Mouse (Mus musculus) lung, postnatal 25 days (tissue): ENCODE measurements around the gene Zmynd10.
A peak's percentile ranks its signal among the peaks of the same experiment; 100 is the strongest.

Experiments
- DNase-seq: peaks from one replicate; pipeline ENCODE4 v3.0.0; 2022; ENCODE audit warnings: low spot score

Zmynd10 gene

DNA sequence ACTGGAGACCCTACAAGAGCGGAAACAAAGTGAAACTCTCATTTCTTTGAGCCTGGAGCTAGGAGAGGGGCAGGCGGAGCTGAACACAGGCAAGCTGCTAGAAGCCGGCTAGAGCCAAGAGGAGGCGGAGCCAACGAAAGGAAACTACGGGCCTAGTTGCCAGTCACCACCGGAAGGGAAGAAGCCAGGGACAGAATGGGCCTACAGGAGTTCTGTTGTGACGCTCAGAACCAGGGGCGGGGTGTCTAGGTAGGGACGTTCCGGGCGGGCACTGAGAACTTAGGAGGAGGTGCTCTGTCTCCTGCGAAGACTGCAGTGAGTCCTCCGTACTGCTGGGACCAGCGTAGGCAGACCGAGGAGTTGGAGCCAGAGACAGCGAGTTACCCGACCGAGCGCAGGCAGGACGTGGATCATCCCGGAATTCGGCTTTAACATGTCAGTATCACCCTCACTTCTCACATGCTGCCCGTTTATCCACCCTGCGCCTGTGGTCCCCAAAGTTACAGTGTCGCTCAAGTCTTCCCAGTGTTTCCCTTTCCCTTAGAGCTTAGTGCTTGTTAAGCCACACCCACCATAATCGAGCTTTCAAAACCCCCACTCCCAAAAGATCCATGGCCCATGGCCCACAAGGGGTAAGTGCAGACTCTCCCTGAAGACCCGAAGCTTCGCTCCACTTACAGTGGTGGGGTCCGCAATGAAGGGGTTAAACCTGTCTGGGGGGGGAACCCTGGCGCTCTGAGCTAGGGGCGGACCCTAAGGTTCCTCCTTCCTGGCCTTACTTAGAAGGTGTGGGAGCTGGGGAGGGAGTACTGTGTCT lies 33.6 kb downstream of the Zmynd10 start, which contains the start of gene Hyal3:
Gene Hyal3, plus strand, starts transcription at position 318 of the 817 bp plus-strand sequence.
- DNase-seq = peak; percentile 96

DNA sequence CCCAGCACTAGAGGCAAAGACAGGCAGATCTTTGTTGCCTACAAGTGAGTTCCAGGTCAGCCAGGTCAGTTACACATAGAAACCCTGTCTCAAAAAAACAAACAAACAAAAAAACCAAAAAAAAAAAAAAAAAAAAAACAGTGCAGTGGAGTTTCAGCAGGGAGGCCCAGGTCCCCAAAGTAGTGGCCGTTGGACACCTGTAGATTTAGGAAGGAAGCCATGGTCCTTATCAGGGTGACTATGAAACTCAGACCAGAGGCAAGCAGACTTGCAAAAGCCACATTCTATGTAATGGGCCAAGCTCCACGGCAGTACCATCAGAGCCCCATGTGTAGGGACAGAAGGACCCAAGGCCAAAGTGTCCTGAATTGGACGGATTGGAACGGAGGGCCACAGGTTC lies 34.5 kb downstream of the Zmynd10 start:
- DNase-seq = no peak

DNA sequence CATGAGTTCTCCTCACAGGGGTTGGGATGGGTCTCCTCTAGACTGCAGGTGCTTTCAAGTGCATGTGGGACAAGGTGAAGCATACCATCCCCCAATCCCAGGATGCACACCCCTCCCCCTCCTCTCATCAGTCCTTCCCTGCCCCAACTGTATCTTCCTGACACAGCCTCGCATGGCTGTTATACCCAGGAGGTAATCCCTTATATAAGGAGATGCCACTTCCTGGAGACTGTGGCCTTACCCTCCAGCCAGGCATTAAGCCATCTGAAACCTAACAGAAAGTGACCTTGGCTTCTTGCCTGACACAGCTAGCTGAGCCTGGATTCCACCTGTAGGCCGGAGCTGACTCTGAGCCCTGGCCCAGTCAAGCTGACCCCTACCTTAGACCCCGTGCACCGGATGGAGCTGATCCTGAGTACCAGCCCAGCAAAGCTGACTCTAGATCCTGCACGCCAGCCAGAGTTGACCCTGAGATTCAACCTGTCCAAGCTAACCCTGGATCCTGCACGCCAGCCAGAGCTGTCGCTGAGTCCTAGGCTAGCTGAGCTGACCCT lies 35.5 kb downstream of the Zmynd10 start:
- no peak for DNase-seq

DNA sequence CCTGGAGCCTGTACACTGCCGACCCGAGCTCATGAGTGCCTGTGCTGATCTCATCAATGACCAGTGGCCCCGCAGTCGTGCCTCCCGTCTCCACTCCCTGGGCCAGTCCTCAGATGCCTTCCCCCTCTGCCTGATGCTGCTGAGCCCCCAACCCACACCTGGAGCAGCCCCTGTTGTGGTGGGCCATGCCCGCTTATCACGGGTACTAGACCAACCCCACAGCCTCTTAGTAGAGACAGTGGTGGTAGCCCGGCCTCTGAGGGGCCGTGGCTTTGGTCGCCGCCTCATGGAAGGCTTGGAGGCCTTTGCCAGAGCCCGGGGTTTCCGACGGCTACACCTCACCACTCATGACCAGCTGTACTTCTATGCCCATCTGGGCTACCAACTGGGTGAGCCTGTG lies 36.1 kb downstream of the Zmynd10 start:
- no peak for DNase-seq

DNA sequence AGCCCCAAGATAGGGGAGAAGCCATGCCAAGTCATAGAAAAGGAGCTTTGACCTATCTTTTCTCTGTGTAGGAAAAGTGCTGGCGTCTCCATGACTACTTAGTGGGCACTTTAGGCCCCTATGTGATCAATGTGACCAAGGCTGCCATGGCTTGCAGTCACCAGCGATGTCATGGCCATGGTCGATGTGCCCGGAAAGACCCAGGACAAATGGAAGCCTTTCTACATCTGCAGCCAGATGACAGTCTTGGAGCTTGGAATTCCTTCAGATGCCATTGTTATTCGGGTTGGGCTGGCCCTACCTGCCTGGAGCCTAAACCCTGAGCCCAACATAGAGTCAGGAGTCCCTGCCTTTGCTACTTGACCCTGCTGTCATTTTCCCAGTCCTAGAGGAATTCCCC lies 39.4 kb downstream of the Zmynd10 start:
- DNase-seq = no peak

DNA sequence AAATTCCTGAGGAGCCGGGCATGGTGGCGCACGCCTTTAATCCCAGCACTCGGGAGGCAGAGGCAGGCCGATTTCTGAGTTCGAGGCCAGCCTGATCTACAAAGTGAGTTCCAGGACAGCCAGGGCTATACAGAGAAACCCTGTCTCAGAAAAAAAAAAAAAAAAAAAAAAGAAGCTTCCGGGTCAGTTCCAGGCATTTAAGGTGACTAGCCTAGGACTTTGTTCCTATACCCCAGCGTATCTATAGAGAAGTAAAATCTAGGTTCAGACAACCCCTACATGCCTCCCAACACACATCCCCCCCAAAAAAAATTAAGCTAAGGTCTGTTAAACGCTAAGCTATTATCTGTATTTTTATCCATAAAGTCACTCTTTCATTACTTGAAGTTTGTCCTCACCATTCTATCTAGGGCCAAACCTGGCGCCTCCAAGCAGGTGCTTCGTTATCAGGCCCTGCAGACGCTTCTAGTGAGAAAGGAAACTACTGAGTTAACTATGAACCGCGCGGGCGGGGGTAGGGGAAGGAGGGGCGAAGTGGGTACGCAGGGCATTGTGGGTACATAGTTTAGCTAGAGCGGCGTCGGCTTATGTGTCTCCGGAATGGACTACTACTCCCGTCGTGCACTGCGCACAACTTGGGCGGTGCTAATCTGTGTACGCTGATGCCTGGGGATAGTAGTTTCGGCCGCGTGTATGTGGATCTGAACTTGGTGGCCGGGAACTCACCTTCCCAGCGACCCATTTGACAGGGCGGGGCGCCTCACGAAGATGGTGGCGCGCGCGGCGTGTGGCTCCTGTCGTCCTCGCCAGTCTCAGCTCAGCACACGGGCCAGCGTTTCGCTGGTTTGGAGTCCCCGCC lies 40.1 kb downstream of the Zmynd10 start, which contains the start of gene Ifrd2:
Gene Ifrd2, plus strand, starts transcription at position 669 of the 859 bp plus-strand sequence.
- peak; percentile 99 for DNase-seq

DNA sequence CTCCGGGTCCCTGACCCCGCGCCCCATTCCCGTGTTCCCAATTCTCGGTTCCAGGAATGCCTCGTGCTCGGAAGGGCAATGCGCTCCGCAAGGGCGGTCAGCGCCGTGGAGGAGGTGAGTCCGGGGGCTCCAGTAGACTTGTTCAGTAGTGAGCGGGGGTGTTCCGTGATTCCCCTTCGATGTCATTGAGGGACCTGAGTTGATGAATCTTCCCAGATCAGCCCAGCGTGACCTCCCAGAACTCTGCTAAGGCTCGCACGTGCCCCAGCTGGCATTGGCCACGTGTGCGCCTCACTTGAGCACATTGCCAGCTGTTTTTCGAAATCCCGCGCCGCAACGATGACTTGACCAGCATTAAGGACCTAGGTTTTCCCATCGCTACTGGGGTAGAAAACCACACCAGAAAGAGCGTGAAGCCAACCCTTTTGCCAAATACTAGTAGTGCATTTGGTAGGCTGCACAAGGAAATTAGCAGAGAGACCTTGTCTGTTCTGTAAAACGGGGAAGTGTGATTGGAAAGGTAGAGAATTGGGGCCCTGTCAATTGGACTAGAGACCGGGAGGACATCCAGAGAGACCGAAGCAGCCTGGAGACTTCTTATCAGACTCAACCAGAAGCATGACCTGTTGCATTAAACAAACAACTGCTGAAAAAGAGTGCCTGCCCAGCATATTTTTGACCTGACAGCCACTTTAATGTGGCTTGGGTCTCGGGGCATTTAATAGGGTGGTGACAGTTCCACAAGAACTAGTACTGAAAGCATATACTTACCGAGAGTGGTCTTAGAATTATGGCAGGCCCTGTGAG lies 40.9 kb downstream of the Zmynd10 start:
- no peak for DNase-seq

DNA sequence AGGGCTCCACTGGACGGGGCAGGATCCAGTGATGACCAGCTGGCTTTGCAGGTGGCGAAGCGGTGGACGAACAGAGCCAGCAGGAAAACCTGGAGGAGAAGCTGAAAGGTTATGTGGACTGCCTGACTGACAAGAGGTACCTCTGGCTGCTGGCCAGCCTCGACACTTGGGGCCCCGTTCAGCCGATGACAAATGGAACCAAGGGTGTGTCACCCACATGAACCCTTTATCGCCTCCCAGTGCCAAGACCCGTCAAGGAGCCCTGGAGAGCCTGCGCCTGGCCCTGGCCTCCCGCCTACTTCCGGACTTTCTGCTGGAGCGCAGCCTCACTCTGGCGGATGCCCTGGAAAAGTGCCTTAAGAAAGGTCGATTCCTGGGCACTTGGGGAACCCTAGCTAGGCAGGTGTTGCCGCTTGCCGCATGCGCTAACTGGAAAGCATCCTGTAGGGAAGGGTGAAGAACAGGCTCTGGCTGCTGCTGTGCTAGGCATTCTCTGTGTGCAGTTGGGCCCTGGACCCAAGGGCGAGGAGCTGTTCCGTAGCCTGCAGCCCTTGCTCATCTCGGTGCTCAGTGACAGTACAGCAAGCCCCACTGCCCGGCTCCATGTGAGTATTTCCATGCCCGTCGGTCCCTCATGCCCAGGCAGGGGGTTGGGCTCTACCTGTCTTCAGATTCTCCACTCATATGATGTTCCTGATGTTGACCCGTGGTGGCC lies 43.1 kb downstream of the Zmynd10 start:
- DNase-seq = peak; percentile 89

DNA sequence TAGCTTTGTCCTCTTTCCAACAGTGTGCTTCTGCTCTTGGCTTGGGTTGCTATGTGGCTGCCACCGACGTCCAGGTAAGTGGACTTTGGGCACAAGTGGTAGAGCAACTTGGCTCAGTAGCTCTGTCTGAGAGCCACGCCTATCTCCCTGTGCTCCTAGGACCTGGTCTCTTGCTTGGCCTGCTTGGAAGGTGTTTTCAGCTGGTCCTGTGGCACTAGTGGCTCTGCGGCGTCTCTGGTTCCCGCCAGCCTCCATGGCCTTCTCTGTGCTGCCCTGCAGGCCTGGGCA lies 43.6 kb downstream of the Zmynd10 start:
- DNase-seq = no peak

DNA sequence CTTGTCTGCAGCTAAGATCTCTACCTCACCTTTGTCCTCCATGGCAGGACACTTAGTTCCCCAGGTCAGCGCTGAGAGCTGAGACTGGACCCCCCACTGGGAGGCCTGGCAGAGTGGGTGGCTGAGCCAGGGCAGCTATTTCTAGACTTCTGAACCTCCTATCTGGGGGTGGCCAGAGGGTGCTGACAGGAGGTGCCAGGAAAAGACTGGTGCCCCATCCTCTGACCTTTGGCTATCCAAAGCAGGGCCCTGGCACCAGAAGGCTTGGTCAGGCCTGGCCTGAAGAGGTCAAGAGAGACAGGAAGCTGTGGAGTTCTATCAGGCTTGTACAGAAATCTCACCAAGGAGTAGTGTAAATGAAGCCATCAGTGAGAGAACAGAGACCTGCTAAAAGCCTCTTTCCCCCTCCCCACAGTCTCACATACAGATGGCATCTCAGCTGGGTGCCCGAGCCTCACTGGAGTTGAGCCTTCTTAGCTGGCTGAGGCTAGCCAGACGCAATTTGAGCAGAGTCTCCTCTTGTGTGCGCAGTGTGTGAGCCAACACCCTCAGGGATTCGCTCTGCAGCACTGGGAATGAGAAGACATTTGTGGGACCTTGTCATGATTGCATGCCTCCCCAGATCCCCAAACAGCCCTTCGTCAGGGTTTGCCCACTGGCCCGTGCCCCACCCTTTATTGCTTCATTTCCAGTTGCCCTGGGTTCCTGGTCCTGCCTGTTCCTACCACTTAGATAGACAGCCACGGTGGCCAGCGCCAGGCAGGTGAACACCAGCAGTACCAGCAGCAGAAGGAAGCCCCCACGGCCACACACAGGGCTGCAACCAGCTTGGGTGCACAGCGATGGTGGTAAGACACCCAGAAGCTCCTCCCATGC lies 46.2 kb downstream of the Zmynd10 start:
- DNase-seq = no peak

DNA sequence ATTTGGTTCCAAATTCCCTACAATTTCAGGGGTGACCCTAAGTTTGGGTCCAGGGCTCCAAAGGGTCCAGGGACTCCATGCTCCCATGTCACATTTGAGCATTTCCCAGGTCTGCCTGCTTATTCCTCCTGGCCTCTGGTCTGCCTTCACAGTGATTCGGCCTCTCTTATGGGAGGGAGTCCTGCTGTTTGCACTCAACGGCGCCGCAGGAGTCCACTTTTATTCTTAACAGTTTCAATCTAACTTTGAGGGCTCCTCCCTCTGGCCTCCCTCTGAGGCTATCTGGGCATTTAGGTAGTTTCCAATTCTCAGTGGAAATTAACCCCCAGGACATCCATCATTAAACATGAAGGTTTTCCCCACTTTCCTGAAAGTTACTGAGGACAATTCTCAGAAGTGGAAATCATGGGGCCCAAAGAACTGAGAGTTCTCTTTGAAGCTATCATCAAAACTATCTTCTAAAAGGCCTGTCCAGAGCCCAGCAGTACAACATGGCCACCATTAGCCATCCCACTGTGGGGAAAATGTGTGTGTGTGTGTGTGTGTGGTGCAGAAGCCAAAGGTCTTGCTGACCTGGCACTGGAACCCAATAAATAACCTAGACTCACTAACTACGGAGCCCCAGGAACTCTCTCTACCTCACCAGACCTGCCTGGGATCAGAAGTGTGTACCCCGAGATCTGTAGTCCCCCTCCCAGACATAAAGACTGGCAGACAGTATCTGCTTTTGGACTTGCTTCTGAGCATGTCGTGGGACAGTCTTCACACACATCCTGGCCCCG lies 47.4 kb downstream of the Zmynd10 start:
- no peak for DNase-seq

DNA sequence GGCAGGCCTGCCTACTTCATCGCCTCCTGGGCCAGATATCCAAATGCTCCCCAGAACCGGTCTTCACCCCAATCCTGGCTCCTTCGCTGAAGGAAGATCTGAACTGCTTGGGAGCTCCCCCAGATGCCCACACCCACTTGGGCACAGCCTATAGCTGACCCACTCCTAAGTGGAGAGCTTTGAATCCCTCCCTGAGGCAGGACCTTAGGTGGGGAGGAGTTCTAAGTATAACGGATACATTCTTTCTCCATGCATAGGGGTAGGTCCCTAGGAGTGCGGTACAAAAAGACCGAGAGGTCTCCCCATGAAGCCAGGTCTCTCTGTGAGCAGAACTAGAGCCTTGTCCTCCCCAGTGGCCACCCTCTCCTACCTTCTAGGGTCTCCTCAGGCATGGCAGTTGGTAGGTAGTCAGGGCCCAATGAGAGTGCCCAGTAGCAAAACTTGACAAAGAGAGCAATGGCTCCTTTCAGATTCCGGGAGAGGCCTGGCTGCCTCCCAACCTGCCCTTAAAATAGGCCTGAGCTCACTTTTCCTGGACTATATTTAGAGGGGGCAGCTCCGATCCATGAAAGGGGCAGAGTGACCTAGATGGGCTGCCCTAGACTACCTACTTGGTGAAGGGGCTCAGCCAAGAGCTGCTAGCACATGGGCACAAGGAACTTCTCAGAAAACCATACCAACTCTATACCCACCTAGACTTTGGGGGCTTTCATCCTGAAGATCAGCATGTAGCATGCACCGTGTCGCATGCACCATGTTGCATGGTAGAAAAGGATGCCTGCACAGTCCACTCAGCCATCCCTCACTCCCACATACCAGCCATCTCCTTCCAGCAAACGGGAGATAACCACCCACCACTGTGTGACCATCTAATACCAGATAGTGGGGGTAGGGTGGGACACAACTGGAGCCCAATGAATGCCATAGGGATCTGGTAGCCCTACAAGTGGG lies 49.8 kb downstream of the Zmynd10 start:
- DNase-seq = no peak

DNA sequence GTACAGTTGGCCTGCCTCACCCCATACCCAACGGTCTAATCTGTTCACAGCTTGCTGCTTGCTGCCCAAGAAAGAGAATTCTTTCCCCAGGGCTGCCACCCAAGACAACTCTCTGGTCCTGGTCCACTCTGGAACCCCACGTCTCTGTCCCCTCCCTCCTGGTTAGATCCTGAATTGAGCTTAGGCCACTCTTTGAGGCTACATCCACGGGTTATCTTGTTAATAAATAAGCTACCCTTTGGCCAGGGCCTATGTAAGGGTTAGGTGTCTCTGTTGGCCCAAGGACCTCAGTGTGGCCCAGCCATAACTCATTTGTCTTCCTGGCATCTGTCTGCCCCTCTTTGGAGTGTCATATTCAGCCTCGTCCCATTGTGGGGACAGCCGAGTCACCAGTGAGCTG lies 51.3 kb downstream of the Zmynd10 start:
- no peak for DNase-seq

DNA sequence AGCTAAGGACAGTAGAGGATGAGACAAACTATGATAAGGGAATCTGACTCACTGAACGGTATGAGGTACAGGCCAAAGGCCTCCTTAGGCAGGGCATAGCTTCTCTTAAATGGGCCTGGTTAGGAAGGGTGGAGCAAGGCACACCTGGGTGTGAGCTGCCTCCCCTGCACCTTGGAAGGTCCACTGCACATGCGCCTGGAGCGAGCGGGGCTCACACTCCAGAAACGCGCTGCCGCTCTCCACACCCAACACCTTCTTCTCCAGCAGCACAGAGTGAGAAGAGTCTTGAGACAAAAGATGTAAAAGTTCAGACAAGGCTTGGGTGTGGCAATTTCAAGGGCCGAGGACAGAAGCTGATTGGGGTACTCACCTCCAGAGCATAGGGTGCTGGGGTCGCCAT lies 52.3 kb downstream of the Zmynd10 start:
- DNase-seq = no peak

DNA sequence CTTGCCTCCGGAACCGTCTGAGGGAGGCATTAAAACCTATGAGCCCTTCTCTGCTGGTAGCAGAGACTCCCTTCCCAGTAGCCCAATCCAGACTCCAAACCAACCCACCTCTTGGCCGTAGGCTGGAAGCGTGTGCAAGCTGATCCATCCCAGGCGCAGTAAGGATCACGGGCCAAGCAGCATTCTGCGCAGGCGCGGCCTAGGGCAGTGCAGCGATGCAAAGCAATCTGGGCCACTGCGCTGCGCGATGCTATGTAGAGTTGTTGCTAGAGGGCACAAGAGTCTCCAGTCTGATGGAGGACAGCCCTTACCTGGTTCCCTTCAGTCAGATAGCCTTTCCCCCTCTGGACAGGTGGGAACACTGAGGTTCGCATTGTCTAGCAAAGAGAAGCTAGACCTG lies 52.7 kb downstream of the Zmynd10 start:
- DNase-seq = no peak

DNA sequence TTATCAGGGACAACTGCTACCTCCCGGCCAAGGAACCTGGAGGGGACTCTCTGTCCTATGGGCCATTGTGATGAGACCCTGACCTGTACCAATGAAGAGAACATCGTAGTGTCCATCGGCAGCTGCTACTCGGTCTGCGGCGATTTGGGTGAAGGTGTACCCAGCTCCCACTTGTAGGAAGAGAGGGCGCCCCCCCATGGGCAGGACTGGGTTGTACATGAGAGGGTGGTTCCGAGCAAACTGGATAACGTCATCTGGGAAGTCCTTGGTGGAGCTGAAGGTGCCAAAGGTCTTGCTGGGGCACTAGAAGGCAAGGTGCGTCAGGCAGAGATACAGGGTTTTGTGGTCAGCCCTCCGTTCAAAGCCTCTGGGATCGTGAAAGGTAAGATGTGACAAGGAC lies 53.6 kb downstream of the Zmynd10 start:
- no peak for DNase-seq
